Mouse (Mus musculus) monocyte, adult 2 months (primary cell): ENCODE measurements around the gene Pla1a.
A peak's percentile ranks its signal among the peaks of the same experiment; 100 is the strongest.

Experiments
- DNase-seq, 2 experiments: peaks; one replicate each; pipeline ENCODE4 v3.0.0; 2022; ENCODE audit warnings: low spot score in 2 of 2, low read depth in 1 of 2

The Pla1a gene

DNA sequence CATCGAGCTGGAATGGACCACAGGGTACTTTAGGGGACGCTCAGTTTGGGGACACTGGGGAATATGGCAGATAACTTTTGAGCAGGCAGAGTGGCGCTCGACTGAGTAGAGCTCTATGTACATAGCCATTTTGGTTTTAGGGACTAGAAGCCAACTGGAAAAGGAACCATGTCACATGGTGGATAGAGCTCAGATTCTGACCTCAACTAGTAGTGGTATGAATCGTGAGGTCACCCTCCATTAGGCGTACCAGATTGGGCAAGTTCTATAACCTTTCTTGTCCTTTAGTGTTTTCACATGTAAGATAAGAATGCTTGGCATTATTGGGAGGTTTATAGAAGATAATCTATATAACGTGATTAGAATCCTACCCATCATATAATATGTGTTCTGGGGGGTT is 42.6 kb downstream of the Pla1a start:
- no peak for DNase-seq

DNA sequence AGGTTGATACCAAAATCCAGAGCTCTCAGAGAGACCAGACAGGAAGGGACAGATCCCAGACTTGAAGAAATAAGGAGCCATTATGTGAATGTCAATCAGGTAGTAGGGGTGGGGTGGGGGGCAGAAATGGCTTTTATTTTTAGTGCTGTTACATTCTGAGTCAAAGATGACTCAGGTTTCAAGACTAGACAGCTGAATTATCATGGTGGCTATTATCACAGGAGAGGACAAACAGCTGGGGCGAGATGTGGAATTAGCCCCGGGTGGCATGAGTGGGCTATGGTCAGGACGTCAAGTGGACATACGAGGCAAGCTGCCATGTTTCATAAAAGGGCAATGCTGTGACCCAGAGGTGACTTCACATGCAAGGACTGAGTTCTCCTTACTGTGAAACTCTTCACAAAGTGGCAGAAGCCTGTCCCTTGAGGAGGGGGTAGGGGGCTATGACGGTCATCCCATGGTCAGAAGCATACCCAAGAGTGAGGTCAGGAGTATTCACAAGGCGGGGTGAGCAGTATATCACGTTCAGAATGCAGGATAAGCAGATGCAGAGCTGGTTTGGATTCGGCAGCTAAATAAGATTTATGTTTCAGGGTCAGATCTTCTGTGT is 43.6 kb downstream of the Pla1a start:
- DNase-seq = no peak

DNA sequence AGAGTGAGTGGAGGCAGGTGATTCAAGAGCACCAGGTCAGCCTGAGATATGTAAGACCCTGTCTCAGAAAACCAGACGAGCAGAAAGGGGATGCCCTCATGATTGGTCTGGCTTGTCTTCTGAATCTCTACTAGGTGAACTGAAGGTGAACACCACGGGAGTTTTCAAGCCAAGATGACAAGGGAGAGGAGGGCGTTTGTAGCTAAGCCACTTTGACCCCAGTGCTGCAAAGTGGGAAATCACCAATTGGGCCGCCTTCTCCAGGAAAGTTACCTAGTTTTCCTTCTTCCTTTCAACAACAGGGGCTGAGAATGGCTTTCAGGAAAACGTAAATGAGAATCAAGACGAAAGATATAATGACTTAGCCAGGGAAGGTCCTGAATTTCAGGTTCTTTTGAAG is 44.2 kb downstream of the Pla1a start:
- no peak for DNase-seq

DNA sequence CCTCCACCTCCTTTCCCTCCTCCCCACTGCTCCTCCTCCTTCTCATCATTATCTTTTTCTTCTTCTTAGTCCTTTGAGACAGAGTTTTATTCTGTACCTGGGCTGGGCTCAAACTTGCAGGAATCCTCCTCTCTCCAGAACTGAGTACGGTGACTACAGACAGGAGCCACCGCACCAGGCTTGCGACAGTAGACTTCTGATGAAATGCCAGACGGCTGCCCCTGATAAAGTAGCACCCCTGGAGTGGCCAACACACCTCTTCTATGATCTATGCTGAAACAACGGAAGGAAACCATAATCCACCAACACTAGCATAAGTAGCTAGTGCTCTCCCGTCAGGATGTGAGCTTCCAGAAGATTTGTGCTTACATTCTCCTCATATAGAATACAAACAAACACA is 45.6 kb downstream of the Pla1a start:
- DNase-seq = no peak

DNA sequence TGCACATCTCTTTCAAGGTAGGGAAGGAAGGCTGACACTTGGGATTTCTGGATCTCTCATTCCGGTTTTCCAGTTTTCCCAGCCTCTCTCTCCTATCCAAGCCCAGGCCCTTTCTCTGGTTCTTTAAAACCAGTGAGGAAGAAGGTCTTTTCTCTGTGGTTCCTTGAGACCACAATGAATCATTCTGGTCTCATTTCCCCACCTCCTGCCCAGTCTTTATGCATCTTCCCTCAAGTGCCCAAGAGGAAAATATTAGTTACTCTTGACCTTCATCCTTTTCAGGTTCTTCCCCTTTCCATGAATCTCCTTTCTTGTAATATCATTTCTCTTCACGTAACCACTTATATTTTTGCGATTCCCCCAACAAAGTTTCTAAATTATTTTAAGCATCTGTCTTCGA is 47.2 kb downstream of the Pla1a start:
- DNase-seq = no peak

DNA sequence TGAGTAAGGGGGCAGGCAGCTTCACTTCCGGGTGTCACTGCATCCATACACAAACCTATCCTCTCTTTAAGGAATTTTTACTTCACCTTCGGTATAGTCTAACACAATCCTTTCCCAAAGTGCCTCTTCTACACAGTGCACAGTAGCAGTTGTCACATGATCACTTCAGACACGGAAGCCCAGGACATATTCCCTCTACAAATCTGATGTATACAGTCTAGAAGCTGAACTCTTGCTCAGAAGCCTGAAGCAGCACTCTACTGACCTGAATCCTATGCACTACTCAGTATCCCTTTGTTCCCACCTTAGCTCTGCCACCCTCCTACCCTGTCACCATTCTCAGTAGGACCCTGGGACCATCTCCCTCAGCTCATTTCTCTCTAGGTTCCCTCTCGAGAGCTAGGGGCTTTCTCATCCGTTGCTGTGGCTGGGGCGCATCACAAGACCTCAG is 47.7 kb downstream of the Pla1a start:
- no peak for DNase-seq

DNA sequence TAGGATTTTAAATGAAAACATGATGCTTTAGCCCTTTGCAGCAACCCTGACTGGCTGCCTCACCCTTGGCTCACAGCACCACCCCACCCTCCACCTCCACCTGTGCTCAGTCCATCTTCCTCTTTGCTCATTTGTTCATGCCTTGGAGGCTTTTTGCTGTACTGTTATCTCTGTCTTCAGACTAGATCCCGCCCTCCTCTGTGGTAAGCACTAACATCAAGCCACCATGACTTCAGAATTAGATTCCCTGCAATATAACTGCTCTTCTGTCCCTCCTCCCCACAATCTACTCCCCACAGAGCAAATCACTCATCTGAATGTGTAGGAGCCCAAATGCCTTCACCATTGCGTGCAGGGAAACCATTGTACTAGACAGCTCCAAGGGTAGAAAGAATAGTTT is 49.3 kb downstream of the Pla1a start:
- DNase-seq = no peak

DNA sequence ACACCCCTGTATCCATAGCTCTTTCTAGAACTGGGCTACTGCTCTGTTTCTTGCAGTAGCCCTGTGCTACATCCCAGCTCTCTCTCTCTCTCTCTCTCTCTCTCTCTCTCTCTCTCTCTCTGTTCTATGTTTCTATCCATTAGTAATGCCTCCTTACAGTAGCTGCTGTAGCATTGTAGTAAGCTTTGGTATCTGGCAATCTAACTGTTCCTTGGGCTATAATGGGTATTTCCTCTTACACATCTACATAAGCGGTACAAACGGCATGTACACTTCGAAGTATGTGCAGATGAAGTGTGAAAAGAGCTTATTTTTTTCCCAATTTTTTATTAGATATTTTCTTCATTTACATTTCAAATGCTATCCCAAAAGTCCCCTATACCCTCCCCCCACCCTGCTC is 53.0 kb downstream of the Pla1a start:
- no peak for DNase-seq

DNA sequence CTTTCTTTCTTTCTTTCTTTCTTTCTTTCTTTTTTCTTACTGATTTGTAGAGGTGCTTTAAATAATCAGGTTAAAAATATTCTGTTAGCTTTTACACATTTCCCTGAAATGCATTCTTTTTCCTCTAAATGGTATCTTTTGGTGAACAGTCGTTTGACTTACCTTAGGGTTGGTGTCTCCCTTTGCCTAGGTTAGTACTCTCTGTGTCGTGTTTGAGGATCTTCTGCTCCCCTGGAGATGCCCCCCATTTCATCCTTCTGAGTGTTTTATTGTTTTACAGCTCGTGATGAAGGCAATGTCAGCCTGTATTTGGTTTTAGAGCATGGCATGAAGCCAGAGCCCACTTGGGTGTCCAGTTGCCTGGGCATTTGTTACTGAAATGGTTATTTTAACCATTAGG is 53.5 kb downstream of the Pla1a start:
- DNase-seq = no peak

DNA sequence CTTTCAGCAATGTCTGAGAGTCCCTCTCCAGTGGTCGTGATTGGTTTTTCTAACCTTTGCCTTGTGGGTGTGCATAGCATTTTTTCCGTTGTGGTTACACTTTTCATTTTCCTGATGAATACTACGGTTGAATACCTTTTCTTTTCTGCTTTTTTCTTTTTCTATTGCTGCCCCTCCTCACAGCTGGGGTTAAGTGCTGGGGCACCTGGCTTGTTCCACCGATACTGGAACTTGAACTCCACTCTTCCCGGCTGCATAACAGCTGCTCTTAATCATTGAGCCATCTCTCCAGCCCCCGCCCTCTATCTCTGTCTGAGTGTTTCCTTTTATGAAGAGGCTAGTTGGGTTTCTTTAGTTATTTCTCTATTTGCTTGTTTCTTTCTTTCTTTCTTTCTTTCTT is 53.9 kb downstream of the Pla1a start:
- DNase-seq = no peak

DNA sequence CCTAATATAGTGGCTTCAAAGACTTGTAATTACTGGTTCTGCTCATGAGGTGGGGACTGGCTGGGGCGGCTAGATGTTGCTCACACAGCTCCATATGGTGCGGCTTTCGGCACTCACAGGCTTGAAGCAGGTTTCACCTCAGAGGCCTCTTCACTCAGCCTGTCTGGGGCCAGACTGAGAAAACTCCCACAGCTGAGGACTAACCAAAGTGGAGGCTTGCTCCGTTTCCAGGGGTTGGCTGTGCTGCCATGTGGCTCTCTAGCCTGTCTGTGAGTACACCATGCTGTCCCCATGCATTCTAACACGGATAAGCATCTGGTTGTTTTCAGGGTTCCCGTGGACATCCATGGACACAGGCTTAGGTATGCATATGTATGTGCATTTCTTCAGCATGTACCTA is 54.4 kb downstream of the Pla1a start:
- no peak for DNase-seq

DNA sequence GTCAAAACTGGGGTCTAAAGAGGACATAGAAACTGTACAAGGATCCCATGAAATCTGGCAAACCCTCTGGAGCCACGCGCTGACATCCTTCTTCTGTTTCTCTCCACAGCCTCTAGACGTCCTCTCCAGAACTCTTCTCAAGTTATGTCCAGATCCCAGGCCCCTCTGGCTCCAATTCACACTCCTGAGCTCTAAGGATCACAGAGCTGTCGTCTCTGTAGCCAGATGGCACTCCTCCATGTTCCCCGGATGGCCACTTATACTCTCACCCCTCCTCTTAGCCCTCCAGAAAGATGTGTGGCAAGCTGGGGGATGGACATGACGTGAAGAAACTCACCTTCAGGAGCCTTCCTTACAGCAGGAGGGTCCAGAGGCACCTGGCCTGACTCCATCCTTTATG is 55.4 kb downstream of the Pla1a start:
- no peak for DNase-seq

DNA sequence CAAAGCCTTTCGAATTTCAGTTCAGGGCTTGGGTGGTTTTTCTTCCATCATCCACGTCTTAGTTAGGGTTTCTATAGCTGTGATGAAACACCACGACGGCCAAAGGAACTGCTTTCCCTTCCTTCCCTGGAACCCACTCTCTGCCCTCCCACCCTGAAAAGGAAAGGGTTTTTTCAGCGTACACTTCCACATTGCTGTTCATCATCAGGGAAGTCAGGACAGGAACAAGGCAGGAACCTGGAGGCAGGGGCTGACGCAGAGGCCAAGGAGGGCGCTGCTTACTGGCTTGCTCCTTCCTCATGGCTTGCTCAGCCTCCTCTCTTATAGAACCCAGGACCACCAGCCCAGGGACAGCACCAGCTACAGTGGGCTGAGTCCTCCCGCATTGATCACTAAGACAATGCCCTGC is 56.1 kb downstream of the Pla1a start:
- peak; percentile 45 to 52 for DNase-seq

DNA sequence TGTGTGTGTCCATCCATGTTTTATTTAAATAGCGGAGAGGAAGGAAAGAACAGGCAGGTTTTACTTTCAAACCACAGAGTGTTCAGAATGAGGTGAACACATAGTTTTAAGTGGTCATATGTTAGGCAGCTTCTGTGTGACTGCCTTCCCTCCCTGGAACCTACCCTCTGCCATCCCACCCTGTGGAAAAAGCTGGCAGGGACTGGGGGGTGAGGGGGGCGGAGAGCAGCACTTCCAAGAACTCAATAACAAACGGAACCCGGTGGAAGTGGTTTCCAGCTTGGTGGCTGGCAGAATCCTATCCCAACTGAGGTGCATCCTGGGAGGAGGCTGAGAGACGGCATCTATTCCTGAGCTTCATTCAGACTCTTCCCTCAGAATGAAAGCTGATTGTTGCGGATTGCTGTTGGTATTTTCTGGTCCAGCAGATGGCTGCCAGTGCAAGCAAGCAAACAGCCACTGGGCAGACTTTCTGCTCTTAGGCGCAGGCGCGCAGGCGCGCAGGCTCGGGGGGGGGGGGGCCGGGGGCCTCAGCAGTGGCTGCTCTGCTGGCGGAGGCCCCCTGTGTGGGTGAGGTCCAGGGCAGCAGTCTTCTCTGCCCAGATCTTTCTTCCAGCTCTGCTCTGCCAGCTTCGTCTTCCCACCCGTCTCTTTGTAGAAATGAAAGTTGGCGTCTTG is 56.6 kb downstream of the Pla1a start:
- DNase-seq = no peak

DNA sequence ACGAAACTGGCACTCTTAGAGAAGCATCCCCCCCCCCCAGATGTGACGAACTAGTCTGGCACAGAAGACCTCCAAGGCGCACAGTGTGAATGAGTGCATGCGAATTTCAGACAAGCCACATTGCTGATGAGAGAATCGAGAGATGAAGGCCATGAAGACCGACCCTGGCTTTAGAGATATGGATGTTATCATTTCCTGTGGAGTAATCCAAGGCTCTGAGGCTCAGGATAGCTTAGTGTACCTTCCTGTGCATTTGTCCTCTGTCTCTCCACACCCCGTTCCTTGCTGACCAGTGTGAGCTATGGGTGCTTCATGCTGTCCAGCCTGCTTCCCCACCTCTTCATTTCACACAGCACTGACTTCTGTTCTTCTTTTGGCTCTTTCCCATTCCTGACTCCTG is 57.8 kb downstream of the Pla1a start:
- no peak for DNase-seq

DNA sequence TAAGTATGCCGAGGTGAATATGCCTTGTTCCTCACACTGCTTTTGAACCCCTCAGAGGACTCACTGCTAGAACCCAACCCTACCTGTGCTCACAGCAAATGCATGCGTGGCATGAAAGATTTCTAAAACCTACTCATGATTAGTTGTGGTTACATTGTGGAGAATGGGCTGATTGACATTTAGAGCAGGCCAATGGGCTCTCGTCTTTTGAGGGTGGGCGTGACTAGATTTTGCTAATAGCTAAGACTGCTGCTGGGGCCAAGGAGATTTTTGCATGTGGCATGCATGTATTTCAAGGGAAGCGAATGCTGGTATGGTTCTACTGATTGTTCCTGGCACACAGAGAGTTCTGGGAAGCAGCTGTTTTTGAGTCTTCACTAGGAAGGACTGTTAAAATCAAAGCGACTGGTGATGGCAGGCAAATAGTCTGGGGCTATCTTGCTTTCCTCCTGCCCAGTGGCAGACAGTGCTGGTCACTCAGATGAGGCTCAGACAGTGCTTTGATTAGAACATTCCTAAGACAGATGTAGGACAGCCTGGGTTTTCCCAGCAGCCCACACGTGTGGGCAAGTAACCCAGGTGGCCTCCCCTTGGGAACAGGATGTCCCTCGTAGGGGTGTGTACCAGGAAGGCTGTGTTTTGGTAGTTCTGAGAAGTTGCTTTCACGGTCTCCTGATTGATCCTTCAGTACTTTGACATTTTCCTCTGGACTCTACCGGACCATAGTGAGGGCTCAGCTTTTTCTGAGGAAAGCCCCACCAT is 58.4 kb downstream of the Pla1a start:
- DNase-seq = no peak

DNA sequence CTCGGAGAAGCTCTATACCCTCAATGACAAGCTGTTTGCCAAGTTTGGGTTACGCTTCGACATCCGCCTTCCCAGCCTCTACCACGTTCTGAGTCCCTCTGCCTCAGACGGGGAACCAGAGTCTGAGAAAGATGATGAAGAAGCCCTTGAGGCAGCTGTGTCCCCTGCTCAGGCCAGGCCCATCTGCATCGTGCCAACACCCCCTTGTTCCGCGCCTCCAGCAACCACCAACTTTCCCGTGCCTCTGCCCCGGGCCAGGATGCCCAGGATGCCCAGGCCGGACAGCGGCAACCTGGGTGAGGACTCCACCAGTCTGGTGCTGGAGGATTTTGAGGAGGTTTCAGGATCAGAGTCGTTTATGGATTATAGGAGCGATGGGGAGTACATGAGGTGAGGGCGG is 59.0 kb downstream of the Pla1a start:
- no peak for DNase-seq

DNA sequence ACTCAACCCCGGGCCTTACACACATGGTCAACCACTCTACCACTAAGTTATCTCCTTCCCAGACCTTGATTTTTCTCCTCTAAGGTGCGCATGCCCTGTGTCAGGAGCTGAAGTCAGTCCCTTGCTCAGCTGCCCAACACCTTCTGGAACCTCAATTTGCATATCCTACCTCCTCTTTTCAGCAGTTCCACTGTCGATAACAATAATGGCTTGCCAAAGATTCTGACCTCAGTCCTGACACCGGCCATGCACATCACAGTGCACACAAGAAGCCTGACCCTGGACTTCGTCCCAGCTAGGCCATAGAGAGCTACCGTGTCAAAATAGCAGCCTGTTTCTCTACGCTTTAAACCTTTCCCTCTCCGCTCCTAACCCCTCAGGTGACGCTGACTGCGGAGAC is 59.5 kb downstream of the Pla1a start:
- DNase-seq = no peak

DNA sequence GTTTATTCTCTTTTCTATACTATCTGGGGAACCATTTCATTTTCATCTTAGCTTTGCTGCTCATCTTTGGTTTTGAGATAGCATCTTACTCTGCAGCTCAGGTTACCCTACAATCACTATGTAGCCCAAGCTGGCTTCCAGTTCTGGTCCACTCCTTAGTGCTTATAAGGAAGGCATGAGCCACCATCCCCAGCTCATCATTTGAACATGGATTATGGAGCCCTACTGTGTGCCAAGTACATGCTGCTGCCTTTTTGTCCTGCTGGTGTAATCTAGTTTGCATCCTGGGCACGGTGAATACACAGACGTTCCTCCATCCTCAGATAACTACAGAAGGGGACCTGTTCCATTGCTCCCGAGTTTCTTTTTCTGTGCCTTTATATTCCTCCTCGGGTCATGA is 60.1 kb downstream of the Pla1a start:
- no peak for DNase-seq

DNA sequence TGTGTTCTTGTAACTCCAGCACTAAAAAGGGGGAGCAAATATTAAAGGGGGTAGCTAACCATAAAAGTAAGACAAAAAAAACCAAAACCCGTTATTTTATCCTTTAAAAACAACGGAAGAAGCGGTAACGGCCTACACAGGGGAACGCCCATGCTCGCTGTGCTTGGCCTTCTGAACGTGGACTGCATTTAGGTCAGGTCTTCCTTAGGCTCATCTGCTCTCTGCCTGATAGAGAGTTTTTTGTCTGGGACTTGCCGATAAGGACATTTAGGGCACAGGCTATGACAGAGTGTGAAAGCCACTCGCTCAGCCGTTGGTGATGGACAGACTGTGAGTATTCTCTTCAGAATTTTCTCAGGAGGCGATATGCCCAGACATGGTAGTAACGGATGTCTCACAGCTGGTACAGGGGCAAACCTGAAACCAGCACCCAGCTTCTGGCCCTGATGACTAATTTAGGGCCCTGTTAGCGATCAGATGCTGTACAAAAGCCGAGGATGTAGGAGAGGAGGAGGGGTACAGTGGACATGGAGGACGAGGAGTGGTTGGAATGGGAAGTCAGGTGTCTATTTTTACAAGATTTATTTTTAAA is 61.1 kb downstream of the Pla1a start:
- DNase-seq = no peak

DNA sequence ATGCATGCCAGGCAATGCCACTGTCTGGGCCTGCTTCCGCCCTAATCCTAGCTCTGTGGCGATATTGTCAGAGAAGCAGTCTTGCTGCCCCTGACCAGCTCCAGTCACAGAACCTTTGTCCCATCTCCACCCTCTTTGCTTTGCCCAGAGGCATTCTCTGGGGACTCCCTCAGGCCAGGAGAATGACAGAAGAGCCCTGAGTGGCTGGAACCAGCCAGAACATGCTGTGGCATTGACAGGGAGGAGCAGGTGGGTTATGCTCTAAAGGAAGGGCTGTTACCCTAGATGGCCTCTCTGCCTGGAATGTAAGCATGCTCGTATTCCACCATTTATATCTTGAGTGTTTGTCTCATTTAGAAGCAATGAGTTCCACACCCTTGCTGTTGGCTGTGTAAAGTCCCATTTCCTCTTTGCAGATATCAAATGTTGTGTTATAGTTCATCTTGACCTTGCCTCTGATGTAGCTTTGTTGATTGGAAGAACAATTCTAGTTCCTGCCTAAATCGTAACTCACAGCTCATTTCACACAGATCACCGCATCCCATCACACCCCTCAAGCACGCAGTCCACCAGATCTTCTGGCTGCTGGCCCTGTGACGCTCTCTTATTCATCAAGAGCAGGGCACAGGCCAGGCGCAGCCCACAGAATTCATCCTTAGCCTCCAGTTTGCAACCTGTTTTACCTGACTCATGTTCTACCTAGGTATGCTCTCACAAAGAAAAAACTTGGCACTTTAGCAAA is 62.1 kb downstream of the Pla1a start:
- no peak for DNase-seq
